Mouse (Mus musculus) cerebellum, adult 11-12 months (tissue): ENCODE measurements around the gene Adam1a.
A peak's percentile ranks its signal among the peaks of the same experiment; 100 is the strongest.
"Not testable (repeated sequence)": the region's sequence is repeated elsewhere in the genome, so short reads cannot be mapped to it uniquely, and the experiment has no call there.

Source experiments
- DNase-seq: peaks from one replicate; pipeline ENCODE4 v3.0.0; 2022

The Adam1a gene

GRCm38 (mm10) chr5:121562436-121562835, 17.2 kb upstream of the Adam1a start:
- DNase-seq = no peak

DNA sequence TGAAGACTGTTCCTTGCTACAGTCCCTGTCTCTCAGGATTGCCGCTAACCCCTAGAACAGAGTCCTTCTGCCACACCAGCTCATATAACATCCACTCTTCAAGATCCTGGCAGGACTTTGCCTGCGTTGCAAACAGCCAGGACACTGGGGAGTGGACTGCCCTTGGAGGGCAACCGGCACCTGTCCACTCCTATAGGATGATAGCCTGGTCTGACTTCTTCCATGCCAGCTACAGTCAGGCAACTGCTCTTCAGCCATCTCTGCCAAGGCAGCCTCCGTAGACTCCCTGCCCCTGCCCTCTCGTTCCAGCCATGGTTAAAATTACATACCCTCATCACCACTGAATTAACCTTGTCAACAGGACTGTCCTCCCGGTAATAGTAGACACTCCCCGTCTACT, 3.9 kb upstream of the Adam1a start:
- no peak for DNase-seq

DNA sequence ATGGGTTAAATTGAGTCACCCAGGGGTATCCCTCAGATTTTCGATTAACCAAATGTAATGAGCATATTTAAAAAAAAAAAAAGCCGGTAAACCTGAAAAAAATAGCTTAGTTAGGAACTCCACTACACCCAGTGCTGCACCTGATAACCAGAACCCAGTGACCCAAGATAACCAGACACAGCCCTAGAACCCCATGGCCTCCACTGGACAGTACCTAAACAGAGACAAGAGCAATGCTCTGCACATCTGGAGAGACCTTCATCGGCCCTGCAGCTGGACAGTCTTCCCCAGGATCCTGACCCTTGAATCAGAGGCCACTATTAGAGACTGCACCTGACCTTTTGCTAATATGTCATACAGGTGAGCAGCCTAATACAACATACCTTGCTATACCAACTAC, 1.8 kb upstream of the Adam1a start:
- DNase-seq = no peak

GRCm38 (mm10) chr5:121546530-121546895, 1.2 kb upstream of the Adam1a start:
- peak; percentile 41 for DNase-seq

- DNase-seq = peak; percentile 97
Observed at GRCm38 (mm10) chr5:121545793-121546529, 679 bp upstream of the Adam1a start, which contains the start of gene Mapkapk5. Mapkapk5 (minus strand) TSS chr5:121545905.

DNA sequence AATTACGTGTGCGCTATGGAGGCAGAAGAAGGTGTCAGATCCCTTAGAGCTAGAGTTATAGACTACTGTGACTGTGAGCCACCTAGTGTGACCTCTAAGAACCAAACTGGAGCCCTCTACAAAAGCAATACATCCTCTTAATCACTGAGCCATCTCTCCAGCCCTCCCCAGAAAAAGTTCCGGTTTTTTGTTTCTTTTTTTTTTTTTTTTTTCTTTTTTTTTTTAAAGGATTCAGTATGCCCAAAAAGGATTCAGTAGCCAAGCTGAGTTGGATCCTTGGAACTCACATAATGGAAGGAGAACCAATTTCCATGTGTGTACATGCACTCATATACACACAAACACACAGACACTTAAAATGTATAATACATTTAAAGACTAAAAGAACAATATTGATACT, 1.9 kb downstream of the Adam1a start:
- DNase-seq = no peak

DNA sequence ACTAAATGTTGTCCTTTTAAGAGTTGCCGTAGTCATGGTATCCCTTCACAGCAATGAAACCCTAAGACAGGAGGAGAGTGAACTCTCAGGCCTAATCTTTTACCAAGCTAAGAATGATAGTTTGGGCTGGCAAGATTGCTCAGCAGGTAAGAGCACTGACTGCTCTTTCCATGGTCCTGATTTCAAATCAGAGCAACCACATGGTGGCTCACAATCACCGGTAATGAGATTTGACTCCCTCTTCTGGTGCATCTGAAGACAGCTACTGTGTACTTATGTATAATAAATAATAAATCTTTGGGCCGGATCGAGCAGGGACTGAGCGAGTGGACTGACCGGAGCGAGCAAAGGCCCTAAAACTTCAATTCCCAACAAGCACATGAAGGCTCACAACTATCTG, 4.0 kb downstream of the Adam1a start:
- no peak for DNase-seq

- DNase-seq = no peak
Observed at GRCm38 (mm10) chr5:121540066-121540465, 5.2 kb downstream of the Adam1a start.

DNA sequence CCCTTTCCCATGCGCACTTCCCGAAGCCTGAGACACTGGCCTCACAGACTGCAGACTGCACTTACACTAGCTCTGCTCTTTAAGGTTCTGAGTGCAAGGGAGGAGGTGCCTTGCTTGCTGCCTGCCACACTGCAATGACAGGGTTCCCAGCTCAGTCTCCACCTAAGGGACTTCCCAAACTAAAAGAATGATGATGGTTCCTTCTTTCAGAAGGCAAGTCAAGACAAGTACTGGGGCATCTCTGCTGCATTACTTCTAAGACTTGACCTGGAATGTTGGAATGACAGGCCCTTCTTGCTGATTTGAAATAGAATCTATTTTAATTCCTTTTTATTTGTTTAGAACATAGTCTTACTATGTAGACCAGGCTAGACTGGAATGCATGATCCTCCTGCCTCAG, 7.7 kb downstream of the Adam1a start:
- DNase-seq = no peak

DNA sequence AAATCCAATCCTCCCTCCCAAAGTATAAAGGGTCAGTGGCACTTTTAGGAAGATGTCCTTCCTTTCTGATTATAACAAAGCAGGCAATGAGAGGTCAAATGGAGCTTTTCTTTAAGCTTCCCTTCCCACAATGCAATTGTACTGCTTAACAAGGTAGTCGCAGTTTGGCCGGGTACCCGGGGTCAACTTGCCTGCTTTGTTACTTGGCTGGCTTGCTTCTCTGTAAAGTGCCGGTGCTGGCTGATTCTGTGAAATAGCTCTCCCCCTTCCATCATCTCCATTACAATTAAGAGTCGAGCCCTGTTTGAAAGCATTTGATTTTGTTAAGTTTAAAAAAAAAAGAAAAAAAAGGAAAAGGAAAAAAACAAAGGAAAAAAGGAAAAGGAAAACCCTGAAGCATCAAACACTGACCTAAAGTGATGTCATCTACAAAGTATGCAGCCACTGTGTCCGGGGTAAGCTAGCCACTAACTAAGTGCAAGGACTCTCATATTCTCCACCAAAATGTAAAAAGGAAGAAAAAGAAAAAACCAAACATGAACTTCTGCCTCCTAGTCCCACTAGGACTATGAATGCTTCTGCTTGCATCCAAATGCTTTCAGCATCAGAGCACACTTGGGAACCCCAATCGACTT, 8.2 kb downstream of the Adam1a start:
- DNase-seq = no peak

DNA sequence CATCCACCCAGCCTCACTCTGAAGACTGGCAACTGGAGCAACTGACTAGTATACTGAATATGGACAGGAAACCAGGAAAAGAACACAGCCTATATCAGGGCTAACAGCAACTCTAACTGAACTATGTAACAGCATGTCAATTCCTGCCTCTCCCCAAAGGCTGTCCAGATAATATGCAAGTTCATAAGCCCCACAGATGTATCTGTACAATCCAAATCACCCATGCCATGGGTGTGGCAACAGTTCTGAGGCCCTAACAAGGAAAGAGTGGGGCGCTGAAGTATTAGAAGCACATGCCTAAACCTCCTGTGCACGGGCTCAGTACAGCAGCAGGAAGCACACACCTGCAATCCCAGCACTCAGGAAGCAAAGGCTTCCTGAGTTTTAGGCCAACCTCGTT, 10.2 kb downstream of the Adam1a start:
- no peak for DNase-seq

GRCm38 (mm10) chr5:121534521-121534920, 10.8 kb downstream of the Adam1a start:
- no peak for DNase-seq

DNA sequence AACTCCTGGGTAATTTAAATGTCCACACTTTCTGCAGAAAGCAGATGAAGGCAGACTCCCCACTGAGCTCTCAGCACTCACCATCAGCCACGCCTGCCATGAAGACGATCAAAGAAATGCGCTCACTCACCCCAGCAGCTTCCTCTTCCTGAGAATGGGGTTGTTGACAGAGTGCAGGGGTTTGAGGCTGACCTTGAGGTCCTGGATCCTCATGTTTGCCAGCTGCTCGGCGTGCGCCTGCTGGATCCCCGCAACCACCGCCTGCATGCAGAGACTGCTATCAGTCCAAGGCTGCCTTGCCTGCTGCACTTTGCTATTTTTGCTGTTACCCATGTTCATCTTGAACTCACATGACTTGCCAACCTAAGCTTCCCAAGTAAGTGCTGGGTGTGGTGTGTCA, 18.3 kb downstream of the Adam1a start:
- no peak for DNase-seq

DNA sequence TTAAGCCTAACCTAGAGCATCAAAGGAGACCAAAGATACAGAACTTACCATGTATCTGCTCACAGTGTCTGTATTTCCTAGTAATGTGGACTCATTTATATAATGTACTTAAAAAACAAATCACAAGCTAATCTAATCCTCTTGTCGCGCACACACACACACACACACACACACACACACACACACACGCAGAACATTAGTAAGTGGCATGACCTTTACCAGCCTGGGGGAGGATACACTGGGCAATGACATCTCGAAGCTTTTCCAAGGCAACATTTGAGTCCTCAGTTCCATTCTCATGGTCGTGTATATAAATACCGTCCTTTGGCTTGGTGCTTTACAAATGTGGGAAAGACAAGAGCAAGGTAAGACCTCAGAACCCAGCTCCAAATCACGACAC, 18.8 kb downstream of the Adam1a start:
- no peak for DNase-seq

DNA sequence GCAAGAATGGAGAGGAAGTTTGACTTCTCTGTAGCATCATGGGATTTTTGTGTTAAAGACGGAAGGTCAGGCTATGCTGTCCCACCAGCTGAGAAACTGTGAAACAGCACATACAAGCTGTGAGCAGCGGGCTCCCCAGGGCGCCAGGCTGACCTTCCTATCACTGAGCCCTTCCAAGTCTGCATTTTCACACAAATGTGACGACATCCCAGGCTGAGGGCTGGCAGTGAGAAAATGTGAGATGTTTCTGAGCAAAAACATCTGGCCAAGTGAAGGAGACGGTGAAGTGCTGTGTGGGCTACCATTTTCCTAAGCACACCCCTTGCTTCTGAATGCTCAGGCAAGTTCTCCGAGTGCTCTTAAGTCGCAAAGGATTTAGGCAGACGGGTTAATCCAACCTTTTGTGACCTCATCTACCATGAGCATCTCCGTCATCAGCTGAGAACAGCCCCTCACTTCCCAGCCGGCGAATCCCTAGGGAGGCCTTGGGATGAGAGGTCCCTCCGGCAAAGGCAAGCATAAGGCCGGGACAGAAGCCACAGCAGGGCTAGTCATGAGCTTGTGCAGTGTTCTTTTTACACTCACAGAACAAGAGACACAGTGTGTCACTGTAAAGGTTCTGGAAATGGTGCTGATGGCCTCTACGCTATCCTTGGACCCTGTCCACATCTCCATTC, 19.4 kb downstream of the Adam1a start:
- no peak for DNase-seq

GRCm38 (mm10) chr5:121519758-121520157, 25.5 kb downstream of the Adam1a start:
- not testable (repeated sequence) for DNase-seq

GRCm38 (mm10) chr5:121518983-121519382, 26.3 kb downstream of the Adam1a start:
- no peak for DNase-seq

GRCm38 (mm10) chr5:121510009-121510408, 35.3 kb downstream of the Adam1a start:
- DNase-seq = no peak

- no peak for DNase-seq
Observed at GRCm38 (mm10) chr5:121506846-121507245, 38.4 kb downstream of the Adam1a start.

DNA sequence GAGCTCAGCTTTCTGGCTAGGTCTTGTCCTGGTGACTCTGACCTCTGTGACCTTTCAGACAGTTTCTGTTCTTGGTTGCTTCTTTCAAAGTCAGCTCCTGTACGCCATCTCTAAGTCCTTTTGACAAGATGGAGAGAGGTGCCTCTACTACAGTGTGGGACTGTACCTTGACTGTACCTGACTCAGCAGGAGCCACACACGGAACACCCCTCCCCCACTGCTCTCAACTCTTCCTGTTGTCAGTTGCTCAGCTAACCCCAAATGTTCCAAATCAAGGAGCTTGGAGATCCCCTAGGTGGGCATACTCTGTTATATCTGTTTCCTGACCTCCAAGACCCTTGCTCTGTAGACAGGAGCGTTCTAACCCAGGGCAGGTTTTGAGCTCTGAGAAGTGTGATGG, 42.1 kb downstream of the Adam1a start, which contains the start of gene Adam1b:
Adam1b (minus strand) TSS at position 205 of the 400 bp plus-strand sequence.
- no peak for DNase-seq

DNA sequence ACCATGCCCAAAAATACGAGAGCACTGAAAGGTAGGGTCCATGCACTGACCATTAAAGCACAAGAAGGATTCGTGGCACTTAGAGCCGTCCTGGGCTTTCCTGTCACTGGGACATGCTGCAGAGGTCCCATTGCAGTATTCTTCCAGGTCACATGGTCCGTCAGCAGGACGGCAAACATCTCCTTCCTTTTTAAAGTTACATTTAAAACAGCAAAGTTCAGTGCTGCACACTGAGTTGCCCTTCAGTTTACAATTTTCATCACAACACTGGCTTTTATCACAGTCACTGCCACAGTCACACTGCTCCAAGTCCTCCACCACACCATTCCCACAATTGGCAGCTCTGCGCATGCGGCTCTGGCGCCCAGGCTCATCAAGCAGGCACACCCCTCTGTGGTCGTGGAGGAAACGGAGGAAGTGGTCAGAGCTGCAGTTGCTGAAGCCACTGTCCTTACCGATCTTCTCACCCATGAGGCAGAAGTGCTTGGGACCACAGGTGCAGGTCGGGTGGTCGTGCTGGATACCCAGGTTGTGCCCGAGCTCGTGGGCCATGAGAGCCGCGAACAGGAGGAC, 43.8 kb downstream of the Adam1a start:
- not testable (repeated sequence) for DNase-seq

DNA sequence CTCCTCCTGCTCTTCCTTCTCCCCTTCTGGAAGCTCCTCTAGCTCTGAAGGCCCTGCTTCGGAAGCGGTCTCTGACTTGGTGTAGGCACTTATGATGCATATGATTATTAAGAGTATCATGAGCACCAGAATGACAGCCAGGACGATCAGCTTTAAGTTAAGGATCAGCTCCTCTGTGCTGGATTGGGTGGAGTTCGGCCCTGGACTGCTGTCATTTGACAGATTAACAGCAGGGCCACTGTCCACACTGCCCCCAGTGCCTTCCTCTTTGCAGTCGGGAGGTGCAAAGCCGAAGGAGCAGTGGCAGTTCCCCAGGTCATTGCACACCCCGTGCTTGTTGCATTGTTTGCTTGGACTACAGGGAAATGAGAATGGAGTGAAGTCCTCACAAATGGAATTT, 44.6 kb downstream of the Adam1a start:
- no peak for DNase-seq

- DNase-seq = no peak
Observed at GRCm38 (mm10) chr5:121493305-121493704, 52.0 kb downstream of the Adam1a start.

- DNase-seq = no peak
Observed at GRCm38 (mm10) chr5:121484801-121485200, 60.5 kb downstream of the Adam1a start.
